Comparison of ENCODE assay signal across 8 mouse cellular contexts in the genomic region with DNA sequence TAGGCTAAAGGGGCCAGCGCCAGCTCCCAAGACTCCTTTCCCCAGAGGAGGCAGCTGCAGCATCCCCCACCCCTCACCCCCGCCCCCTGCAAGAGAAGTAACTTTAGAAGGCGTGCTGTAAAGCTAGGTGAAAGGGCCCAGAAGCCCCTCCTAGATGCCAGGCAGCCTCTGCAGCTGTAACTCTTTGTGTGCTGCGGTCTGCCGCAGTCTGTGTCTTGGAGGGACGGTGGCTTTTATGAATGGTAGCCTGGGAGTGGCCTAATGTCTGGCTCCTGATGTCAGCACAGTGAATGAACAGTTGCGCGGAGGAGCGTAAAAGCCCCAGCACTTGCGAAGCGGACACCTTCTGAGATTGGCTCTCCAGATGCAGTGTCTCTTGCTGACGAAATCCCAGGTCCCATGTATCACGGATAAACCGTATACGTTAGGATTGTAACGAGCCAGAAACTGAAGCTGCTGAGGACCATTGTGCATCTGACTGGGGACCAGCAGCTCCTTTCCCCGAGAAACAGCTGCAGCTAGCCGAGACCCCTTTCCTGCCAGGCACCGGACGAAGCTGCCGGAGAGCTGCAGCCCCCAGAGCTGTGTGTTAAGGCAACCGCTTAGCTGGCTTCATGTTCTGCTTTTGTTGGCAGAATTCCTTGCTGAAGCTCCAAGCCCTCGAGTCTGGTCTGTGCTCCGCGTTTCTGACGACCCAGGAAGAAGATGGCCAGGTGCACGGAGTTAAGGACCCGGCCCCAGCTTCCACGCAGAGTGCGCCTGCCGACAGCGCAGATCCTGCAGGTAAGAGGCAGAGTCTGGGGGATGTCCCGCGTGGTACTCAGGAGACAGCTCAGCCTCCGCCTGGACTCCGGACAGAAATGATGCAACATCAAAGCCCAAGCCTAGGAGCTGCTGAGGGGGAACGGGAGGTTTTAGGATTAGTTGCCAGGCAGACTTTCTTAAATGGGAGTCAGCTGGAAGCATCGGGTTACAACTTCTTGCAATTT.
DNase-seq lines count a peak whose midpoint lies in the region; ATAC-seq and TF ChIP-seq lines count a peak whose summit lies in the region.

No protein-coding gene starts in this region.

- peak overlapping the region; percentile 46 for H3K9ac ChIP-seq in embryonic facial prominence, embryonic 11.5 days (replicated peaks; ENCODE audit: low read length)
- peak overlapping the region; percentile 43 for H3K9ac ChIP-seq in midbrain, embryonic 12.5 days (replicated peaks)
- H3K9ac ChIP-seq in stomach, embryonic 15.5 days: 0 out of 2 replicates have a peak overlapping the region, but pooled peaks have one; percentile 5

- no peak for TF ChIP-seq CTCF in left cerebral cortex, adult 2 months (IDR thresholded peaks at IDR 0.05)

- peak overlapping the region; percentile 36; the same call in 1 of the 2 replicates for H3K27ac ChIP-seq in embryonic facial prominence, embryonic 11.5 days (replicated peaks; ENCODE audit: low read depth, low read length)
- peak overlapping the region; percentile 13; the same call in 1 of the 2 replicates for H3K27ac ChIP-seq in heart, embryonic 10.5 days
- H3K27ac ChIP-seq in left cerebral cortex, adult 2 months: peak overlapping the region; percentile 90
- H3K27ac ChIP-seq in midbrain, embryonic 12.5 days (replicated peaks): peak overlapping the region; percentile 67
- H3K27ac ChIP-seq in stomach, embryonic 15.5 days: peak overlapping the region; percentile 44; the same call in 1 of the 2 replicates

- intact Hi-C loops in left cerebral cortex, adult 2 months (cut with DNase I): loop anchor here (1.0 kb wide), 1 partner anchor 10 kb away; no protein-coding TSS in a partner anchor

- H3K9me3 ChIP-seq in embryonic facial prominence, embryonic 11.5 days (replicated peaks; ENCODE audit: control insufficient read depth, low read length): no peaks in the 10 kb centered on the region
- no peaks in the 10 kb centered on the region for H3K9me3 ChIP-seq in heart, embryonic 10.5 days
- H3K9me3 ChIP-seq in midbrain, embryonic 12.5 days: peaks cover 1% of the 10 kb centered on the region; the same call in 1 of the 2 replicates
- no peaks in the 10 kb centered on the region for H3K9me3 ChIP-seq in stomach, embryonic 15.5 days

- peak overlapping the region; percentile 36 for H3K4me3 ChIP-seq in embryonic facial prominence, embryonic 11.5 days (ENCODE audit: low read depth, low read length)
- H3K4me3 ChIP-seq in heart, embryonic 10.5 days: peak overlapping the region; percentile 60
- H3K4me3 ChIP-seq in left cerebral cortex, adult 2 months: peak overlapping the region; percentile 47
- peak overlapping the region; percentile 46 for H3K4me3 ChIP-seq in midbrain, embryonic 12.5 days
- H3K4me3 ChIP-seq in stomach, embryonic 15.5 days (replicated peaks): peak overlapping the region; percentile 42

- H3K27me3 ChIP-seq in embryonic facial prominence, embryonic 11.5 days (ENCODE audit: control insufficient read depth, insufficient read depth, low read length): no peaks in the 10 kb centered on the region
- H3K27me3 ChIP-seq in heart, embryonic 10.5 days (ENCODE audit: insufficient read depth, poor library complexity, severe bottlenecking): peaks cover 9% of the 10 kb centered on the region; the same call in 1 of the 2 replicates
- H3K27me3 ChIP-seq in midbrain, embryonic 12.5 days: 0 out of 2 replicates have a peak, but pooled peaks cover 14% of the 10 kb centered on the region
- no peaks in the 10 kb centered on the region for H3K27me3 ChIP-seq in stomach, embryonic 15.5 days (replicated peaks)

- DNase-seq in urinary bladder, postnatal 14 days (ENCODE audit: low spot score): peak; percentile 42
- no peak for DNase-seq in urinary bladder, adult 18-20 months (ENCODE audit: low spot score in 2 of 2)
- peak; percentile 75 for DNase-seq in embryonic facial prominence, embryonic 11.5 days (ENCODE audit: low spot score)
- no peak for DNase-seq in heart, embryonic 10.5 days (ENCODE audit: low spot score)
- DNase-seq in left cerebral cortex, adult 2 months (ENCODE audit: extremely low spot score in 1 of 2, low spot score in 2 of 2): peak; percentile 56 to 57
- no peak for DNase-seq in thymus, postnatal 25 days

- peak overlapping the region; percentile 72 for H3K4me2 ChIP-seq in embryonic facial prominence, embryonic 11.5 days (ENCODE audit: low read depth, low read length)
- peak overlapping the region; percentile 65 for H3K4me2 ChIP-seq in midbrain, embryonic 12.5 days (replicated peaks)
- peak overlapping the region; percentile 92 for H3K4me2 ChIP-seq in stomach, embryonic 15.5 days

- WGBS in embryonic facial prominence, embryonic 11.5 days: under 1% methylated on average over 38 of the region's 38 CpGs
- 1% methylated on average over 38 of the region's 38 CpGs for WGBS in heart, embryonic 10.5 days
- 1% methylated on average over 38 of the region's 38 CpGs for WGBS in midbrain, embryonic 12.5 days
- WGBS in stomach, embryonic 15.5 days: under 1% methylated on average over 38 of the region's 38 CpGs

- H3K4me1 ChIP-seq in embryonic facial prominence, embryonic 11.5 days (ENCODE audit: control insufficient read depth, insufficient read depth, low read length): peaks cover 4% of the 10 kb centered on the region; the same call in 1 of the 2 replicates
- peaks cover 18% of the 10 kb centered on the region; the same call in 1 of the 2 replicates for H3K4me1 ChIP-seq in heart, embryonic 10.5 days
- peaks cover 24% of the 10 kb centered on the region for H3K4me1 ChIP-seq in midbrain, embryonic 12.5 days
- H3K4me1 ChIP-seq in stomach, embryonic 15.5 days: peaks cover 14% of the 10 kb centered on the region

- no peaks in the 10 kb centered on the region for H3K36me3 ChIP-seq in embryonic facial prominence, embryonic 11.5 days (replicated peaks; ENCODE audit: control insufficient read depth, insufficient read depth, low read depth, low read length)
- H3K36me3 ChIP-seq in heart, embryonic 10.5 days: 0 out of 2 replicates have a peak, but pooled peaks cover under 1% of the 10 kb centered on the region
- H3K36me3 ChIP-seq in midbrain, embryonic 12.5 days: peaks cover 7% of the 10 kb centered on the region
- H3K36me3 ChIP-seq in stomach, embryonic 15.5 days: no peaks in the 10 kb centered on the region

- peak; percentile 86 for ATAC-seq in embryonic facial prominence, embryonic 11.5 days (replicated peaks; ENCODE audit: insufficient number of reproducible peaks, low FRiP score, low TSS enrichment, low read depth)
- ATAC-seq in midbrain, embryonic 12.5 days (ENCODE audit: low FRiP score, low read depth): peak; percentile 90
- ATAC-seq in stomach, embryonic 15.5 days (ENCODE audit: insufficient read depth, low FRiP score, low read depth): peak; percentile 34; the same call in 1 of the 2 replicates

Comparison
In these comparisons a context has a peak if more than half of its experiments do, and no peak if none do; other contexts are left out.
1. DNase-seq: peak in urinary bladder, postnatal 14 days (single experiment), embryonic facial prominence, embryonic 11.5 days (single experiment) and left cerebral cortex, adult 2 months (2 of 2); none in urinary bladder, adult 18-20 months (0 of 2), heart, embryonic 10.5 days (single experiment) and thymus, postnatal 25 days (single experiment).
2. ATAC-seq: peak in every context shown above with its lines; median percentile 90 in midbrain, embryonic 12.5 days; 86 in embryonic facial prominence, embryonic 11.5 days; 34 in stomach, embryonic 15.5 days.
3. H3K27ac ChIP-seq: peak in every context shown above with its lines; median percentile 90 in left cerebral cortex, adult 2 months; 67 in midbrain, embryonic 12.5 days; 44 in stomach, embryonic 15.5 days; 36 in embryonic facial prominence, embryonic 11.5 days; 13 in heart, embryonic 10.5 days.
4. Peak in every context shown above with its lines, with median percentiles within 50 percentile points of each other: H3K4me2 ChIP-seq, H3K4me3 ChIP-seq and H3K9ac ChIP-seq.